Mouse (Mus musculus): ENCODE measurements around the gene Chia1.
"Not testable (repeated sequence)": the region's sequence is repeated elsewhere in the genome, so short reads cannot be mapped to it uniquely, and the experiment has no call there.

Gene Chia1

GRCm38 (mm10) chr3:106112929-106113328 is at the start of gene Chia1:
TSS of gene Chia1 (plus strand) at chr3:106113229.
- no peak for DNase-seq (ENCODE audit: low spot score)

GRCm38 (mm10) chr3:106067707-106068106 is 45.3 kb upstream of the Chia1 start:
- not testable (repeated sequence) for DNase-seq (ENCODE audit: low spot score)

- DNase-seq (ENCODE audit: low spot score): no peak
These were observed 42.0 kb upstream of the Chia1 start for GRCm38 (mm10) chr3:106070994-106071393.

- no peak for DNase-seq (ENCODE audit: low spot score)
These were observed 38.2 kb upstream of the Chia1 start for GRCm38 (mm10) chr3:106074824-106075223.

- no peak for DNase-seq (ENCODE audit: low spot score)
These were observed 14.0 kb downstream of the Chia1 start for GRCm38 (mm10) chr3:106126999-106127398.

- DNase-seq (ENCODE audit: low spot score): no peak
These were observed 15.9 kb downstream of the Chia1 start for GRCm38 (mm10) chr3:106128807-106129493.

- no peak for DNase-seq (ENCODE audit: low spot score)
These were observed 18.7 kb downstream of the Chia1 start for GRCm38 (mm10) chr3:106131690-106132089.

GRCm38 (mm10) chr3:106144081-106144480 is 31.1 kb downstream of the Chia1 start:
- no peak for DNase-seq (ENCODE audit: low spot score)

GRCm38 (mm10) chr3:106154413-106154812 is 41.4 kb downstream of the Chia1 start:
- DNase-seq (ENCODE audit: low spot score): no peak

- no peak for DNase-seq (ENCODE audit: low spot score)
These were observed 54.4 kb downstream of the Chia1 start, which contains the start of gene Chil3 for GRCm38 (mm10) chr3:106167464-106167863. TSS of gene Chil3 (minus strand) at chr3:106167564.

- no peak for DNase-seq (ENCODE audit: low spot score)
These were observed 57.6 kb downstream of the Chia1 start for GRCm38 (mm10) chr3:106170522-106171053.

GRCm38 (mm10) chr3:106171135-106171731 is 58.2 kb downstream of the Chia1 start:
- DNase-seq (ENCODE audit: low spot score): no peak

GRCm38 (mm10) chr3:106172506-106172905 is 59.5 kb downstream of the Chia1 start:
- DNase-seq (ENCODE audit: low spot score): not testable (repeated sequence)

GRCm38 (mm10) chr3:106174971-106175370 is 61.9 kb downstream of the Chia1 start:
- DNase-seq (ENCODE audit: low spot score): not testable (repeated sequence)

GRCm38 (mm10) chr3:106177509-106178189 is 64.6 kb downstream of the Chia1 start:
- no peak for DNase-seq (ENCODE audit: low spot score)
